Mouse (Mus musculus) embryonic fibroblast, embryonic 13.5 days (primary cell): Measurements from ENCODE around the gene Rabep1.

Experiments used
- CTCF ChIP-seq: IDR thresholded peaks from 2 replicates; pipeline ENCODE4 v1.5.1; 2011; ENCODE audit warnings: mild to moderate bottlenecking, control low read depth, low read length, moderate library complexity, borderline replicate concordance; ENCODE audit not compliant: insufficient read depth
- POLR2A ChIP-seq: IDR thresholded peaks from 2 replicates; pipeline ENCODE4 v1.6.1; 2011; ENCODE audit warnings: low read depth, mild to moderate bottlenecking, control low read depth, low read length, moderate library complexity

DNA sequence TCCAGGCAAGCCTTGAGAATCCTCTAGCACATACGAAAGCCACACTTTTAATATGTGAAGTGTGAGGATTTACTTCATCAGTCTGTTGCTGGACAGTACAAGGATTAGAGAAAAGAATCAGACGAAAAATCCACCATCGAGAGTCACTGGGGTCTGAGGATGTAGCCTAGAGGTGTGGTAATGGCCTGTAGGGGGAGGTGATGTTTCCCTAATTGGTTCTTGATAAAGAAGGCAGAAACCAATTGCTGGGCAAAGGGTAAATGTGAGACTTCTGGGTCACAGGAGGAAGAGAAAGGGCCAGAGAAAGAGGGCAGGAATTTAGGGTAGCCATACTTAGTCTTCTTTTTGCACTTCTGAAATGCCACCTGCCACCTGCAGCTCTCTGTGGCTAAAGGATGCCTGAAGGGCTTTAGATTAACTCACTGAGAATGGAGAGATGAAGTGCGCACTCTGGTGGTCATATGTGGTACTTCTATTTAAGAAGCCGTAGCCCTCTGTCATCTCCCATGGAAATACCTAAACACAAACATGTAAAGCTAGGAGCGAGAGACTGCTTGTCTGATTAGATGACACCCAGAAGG lies 29.0 kb upstream of the Rabep1 start:
- TF ChIP-seq POLR2A (no peak), CTCF (0 out of 2 replicates have a peak, but pooled peaks have one; percentile 17)
